In the genomic region with DNA sequence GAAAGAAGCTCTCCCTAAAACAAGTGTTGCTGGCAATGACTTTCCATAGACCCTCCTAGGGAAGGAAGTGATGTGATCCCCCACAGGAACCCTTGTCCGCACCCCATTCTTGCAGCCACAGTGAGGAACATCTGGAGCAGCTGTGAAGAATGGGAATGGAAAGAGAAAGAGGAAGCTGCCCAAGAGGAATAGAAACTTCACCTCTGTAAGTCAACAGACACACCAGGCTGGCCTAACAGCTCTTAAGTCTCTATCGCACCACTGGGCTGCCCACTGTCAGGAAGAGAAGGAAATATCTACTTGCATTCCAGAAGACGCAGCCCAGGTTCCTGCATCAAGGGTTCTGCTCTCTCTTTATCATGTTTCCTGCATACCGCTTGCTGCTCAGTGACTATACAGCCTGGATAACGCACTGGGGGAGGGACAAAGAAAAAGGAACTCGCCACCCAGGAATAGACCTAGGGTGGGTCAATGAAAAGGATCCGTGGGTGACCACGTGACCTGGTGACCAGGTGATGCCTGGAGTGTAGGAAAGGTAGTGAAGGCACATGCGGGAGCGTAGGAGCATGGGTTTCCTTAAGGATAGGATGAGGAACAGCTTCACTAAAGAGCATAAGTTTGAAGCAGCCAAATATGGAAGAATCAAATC, we compare ENCODE assay signal across 1 mouse cellular context.
A peak's percentile ranks its signal among the peaks of the same experiment; 100 is the strongest.
TF ChIP-seq lines count a peak whose summit lies in the region.

No protein-coding gene starts in this region.

TF ChIP-seq in CH12.LX, 34 proteins besides CTCF, POLR2A, EP300 and RAD21:
- TF ChIP-seq JUN (IDR thresholded peaks at IDR 0.05; ENCODE audit: insufficient read depth, low read depth, low read length) = no peak
- TF ChIP-seq ZNF384 (IDR thresholded peaks at IDR 0.05; ENCODE audit: low read depth, low read length) = no peak
- TF ChIP-seq MAX (IDR thresholded peaks at IDR 0.05; ENCODE audit: low read length) = peak; percentile 78
- TF ChIP-seq MXI1 (IDR thresholded peaks at IDR 0.05; ENCODE audit: low read depth, low read length) = no peak; the same call in 1 of the 2 replicates
- no peak for TF ChIP-seq KAT2A (IDR thresholded peaks at IDR 0.05; ENCODE audit: insufficient replicate concordance, low read length)
- TF ChIP-seq TCF12 (IDR thresholded peaks at IDR 0.05; ENCODE audit: low read depth, low read length) = peak; percentile 93
- TF ChIP-seq ZMIZ1 (IDR thresholded peaks at IDR 0.05; ENCODE audit: low read depth, low read length) = no peak
- no peak for TF ChIP-seq HCFC1 (IDR thresholded peaks at IDR 0.05; ENCODE audit: low read depth, low read length)
- no peak for TF ChIP-seq CHD1 (IDR thresholded peaks at IDR 0.05; ENCODE audit: low read depth, low read length)
- no peak for TF ChIP-seq JUND (conservative IDR thresholded peaks at IDR 0.05; ENCODE audit: low read depth, low read length)
- TF ChIP-seq SIN3A (IDR thresholded peaks at IDR 0.05; ENCODE audit: low read length) = 0 out of 2 replicates have a peak, but pooled peaks have one; percentile 24
- peak; percentile 73 for TF ChIP-seq USF2 (conservative IDR thresholded peaks at IDR 0.05; ENCODE audit: low read depth, low read length)
- TF ChIP-seq ETS1 (conservative IDR thresholded peaks at IDR 0.05; ENCODE audit: low read depth, low read length) = peak; percentile 81
- TF ChIP-seq CHD2 (IDR thresholded peaks at IDR 0.05; ENCODE audit: low read length) = peak; percentile 51
- 0 out of 2 replicates have a peak, but pooled peaks have one; percentile 20 for TF ChIP-seq MAZ (IDR thresholded peaks at IDR 0.05; ENCODE audit: low read depth, low read length)
- no peak for TF ChIP-seq TBP (conservative IDR thresholded peaks at IDR 0.05; ENCODE audit: low read depth, low read length)
- no peak for TF ChIP-seq ZC3H11A (IDR thresholded peaks at IDR 0.05; ENCODE audit: low read depth, low read length)
- peak; percentile 68; the same call in 1 of the 2 replicates for TF ChIP-seq MEF2A (IDR thresholded peaks at IDR 0.05; ENCODE audit: borderline replicate concordance, low read depth, low read length)
- TF ChIP-seq IRF4 (IDR thresholded peaks at IDR 0.05; ENCODE audit: low read depth, low read length) = peak; percentile 94
- TF ChIP-seq SMC3 (IDR thresholded peaks at IDR 0.05; ENCODE audit: low read depth, low read length) = no peak
- TF ChIP-seq MAFK (IDR thresholded peaks at IDR 0.05; ENCODE audit: insufficient replicate concordance, low read length) = no peak
- peak; percentile 60; the same call in 1 of the 2 replicates for TF ChIP-seq ELF1 (IDR thresholded peaks at IDR 0.05; ENCODE audit: low read depth, low read length)
- no peak for TF ChIP-seq E2F4 (IDR thresholded peaks at IDR 0.05; ENCODE audit: insufficient replicate concordance, low read depth, low read length)
- no peak for TF ChIP-seq PAX5 (IDR thresholded peaks at IDR 0.05; ENCODE audit: low read length)
- peak; percentile 78 for TF ChIP-seq USF1 (IDR thresholded peaks at IDR 0.05; ENCODE audit: low read depth, low read length)
- TF ChIP-seq RCOR1 (conservative IDR thresholded peaks at IDR 0.05; ENCODE audit: low read depth, low read length) = peak; percentile 76
- peak; percentile 25; the same call in 1 of the 2 replicates for TF ChIP-seq MYC (IDR thresholded peaks at IDR 0.05; ENCODE audit: low read depth, low read length)
- no peak for TF ChIP-seq POLR2AphosphoS2 (IDR thresholded peaks at IDR 0.05; ENCODE audit: low read depth, low read length)
- no peak for TF ChIP-seq NRF1 (IDR thresholded peaks at IDR 0.05; ENCODE audit: low read depth, low read length)
- no peak; the same call in 1 of the 2 replicates for TF ChIP-seq BHLHE40 (IDR thresholded peaks at IDR 0.05; ENCODE audit: low read depth, low read length)
- no peak for TF ChIP-seq GABPA (IDR thresholded peaks at IDR 0.05; ENCODE audit: insufficient replicate concordance, low read depth, low read length)
- TF ChIP-seq NELFE (IDR thresholded peaks at IDR 0.05; ENCODE audit: low read depth, low read length) = 0 out of 2 replicates have a peak, but pooled peaks have one; percentile 26
- no peak for TF ChIP-seq UBTF (IDR thresholded peaks at IDR 0.05; ENCODE audit: low read depth, low read length)
- no peak for TF ChIP-seq ZKSCAN1 (IDR thresholded peaks at IDR 0.05; ENCODE audit: borderline replicate concordance, low read depth, low read length)
